Mouse (Mus musculus) forebrain, embryonic 10.5 days (tissue): ENCODE results near the gene Htr2b. TPM values are rescaled to one million over a fixed set of nuclear protein-coding genes. Genes with fewer than 3 reads are reported as not detected.

Experiments
- DNase-seq: peaks from one replicate; pipeline ENCODE4 v3.0.0-alpha.2; 2017; ENCODE audit warnings: low spot score; ENCODE audit errors: extremely low spot score
- H3K27ac ChIP-seq: fragments of 300-500 bp; sonication (generic); 2 replicates; pipeline ENCODE4 v1.5.1; 2016; ENCODE audit warnings: mild to moderate bottlenecking
- H3K27me3 ChIP-seq: fragments of 300-500 bp; sonication (generic); 2 replicates; pipeline ENCODE4 v1.6.1; 2016; ENCODE audit warnings: mild to moderate bottlenecking; ENCODE audit not compliant: poor library complexity, severe bottlenecking
- H3K36me3 ChIP-seq: fragments of 300-500 bp; sonication (generic); replicated peaks from 2 replicates; pipeline ENCODE4 v1.6.1; 2016; ENCODE audit warnings: mild to moderate bottlenecking, moderate library complexity
- H3K4me1 ChIP-seq: fragments of 300-500 bp; sonication (generic); 2 replicates; pipeline ENCODE4 v1.6.1; 2016
- H3K4me3 ChIP-seq: fragments of 300-500 bp; sonication (generic); 2 replicates; pipeline ENCODE4 v1.5.1; 2016; ENCODE audit warnings: mild to moderate bottlenecking, moderate library complexity
- H3K9me3 ChIP-seq: fragments of 300-500 bp; sonication (generic); 2 replicates; pipeline ENCODE4 v1.6.1; 2016; ENCODE audit warnings: mild to moderate bottlenecking, moderate library complexity
- WGBS: fragments of 180-500 bp; shearing (Covaris S2); methylation state at CpG from one replicate; pipeline ENCODE4 v1.1.7; 2016; 5-methylcytosine and 5-hydroxymethylcytosine counted together
- polyA plus RNA-seq: library from polyadenylated mRNA; unstranded; fragments of >200 nt; fragmentation: Nextera tagmentation; extraction: Ambion mirVana; gene quantifications from 2 replicates; pipeline ENCODE4 v1.2.1, GENCODE M21; 2016

The Htr2b gene
- 0.18 and 0.19 TPM in 2 replicates for polyA plus RNA-seq

DNA sequence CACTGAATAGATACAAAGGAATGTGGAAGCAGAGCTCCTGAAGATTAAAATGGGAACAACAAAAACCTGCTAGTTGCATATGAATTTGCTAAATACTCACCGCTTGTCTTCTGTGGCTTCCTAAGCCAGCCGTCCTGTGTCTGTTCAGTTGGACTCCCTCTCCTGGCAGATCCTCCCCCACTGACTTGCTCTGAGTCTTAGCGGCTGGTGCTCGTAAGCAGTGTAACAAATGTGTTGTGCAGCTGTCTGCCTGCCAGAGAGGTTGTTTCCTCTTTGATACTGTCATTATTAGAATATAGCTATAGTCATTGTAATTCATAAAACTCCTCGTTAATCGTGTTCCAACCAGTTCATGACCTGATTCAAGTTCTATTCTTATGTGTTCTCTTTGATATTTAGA, at the start of gene Htr2b:
Gene Htr2b, minus strand, starts transcription at position 192 of the 400 bp plus-strand sequence.
- Histone ChIP-seq H3K4me1 (peaks cover 2% of the 10 kb centered on the region; the same call in 1 of the 2 replicates), H3K4me3 (no peak within 1 kb of the TSS), H3K27ac (no peak within 1 kb of the TSS), H3K27me3 (no peaks in the 10 kb centered on the region), H3K9me3 (no peaks in the 10 kb centered on the region), H3K36me3 (peaks cover 27% of the 10 kb centered on the region)
- WGBS: 82% methylated on average over 6 of the region's 6 CpGs
- DNase-seq: no peak

GRCm38 (mm10) chr1:86161061-86161460, 49.3 kb upstream of the Htr2b start:
- peaks cover 4% of the 10 kb centered on the region; the same call in 1 of the 2 replicates for H3K4me1 ChIP-seq
- H3K4me3 ChIP-seq: no peak overlapping the region
- no peak for DNase-seq
- H3K27ac ChIP-seq: no peak overlapping the region
- H3K36me3 ChIP-seq: peaks cover 76% of the 10 kb centered on the region
- no peaks in the 10 kb centered on the region for H3K9me3 ChIP-seq
- H3K27me3 ChIP-seq: no peaks in the 10 kb centered on the region
- WGBS: 93% methylated on average over 5 of the region's 5 CpGs

GRCm38 (mm10) chr1:86160479-86160878, 48.7 kb upstream of the Htr2b start:
- H3K9me3 ChIP-seq: no peaks in the 10 kb centered on the region
- 98% methylated on average over 5 of the region's 5 CpGs for WGBS
- H3K4me3 ChIP-seq: no peak overlapping the region
- no peaks in the 10 kb centered on the region for H3K27me3 ChIP-seq
- no peak for DNase-seq
- H3K36me3 ChIP-seq: peaks cover 72% of the 10 kb centered on the region
- no peak overlapping the region for H3K27ac ChIP-seq
- H3K4me1 ChIP-seq: peaks cover 10% of the 10 kb centered on the region

DNA sequence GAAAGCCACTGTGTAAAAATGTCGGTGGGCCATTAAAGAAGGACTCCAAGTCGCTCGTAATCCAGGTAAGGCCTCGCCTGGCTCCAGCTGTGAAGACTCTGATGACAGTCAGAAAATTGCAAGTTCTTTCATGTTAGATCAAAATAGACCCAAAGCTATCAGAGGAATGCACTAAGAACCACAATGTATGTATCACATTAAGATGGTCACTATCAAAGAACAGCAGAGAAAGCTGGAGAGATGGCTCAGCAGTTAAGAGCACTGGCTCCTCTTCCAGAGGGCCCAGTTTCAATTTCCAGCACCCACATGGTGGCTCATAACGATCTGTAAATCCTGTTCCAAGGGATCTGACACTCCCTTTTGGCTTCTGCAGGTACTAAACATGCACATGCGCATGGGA, 48.3 kb upstream of the Htr2b start:
- DNase-seq: no peak
- Histone ChIP-seq H3K4me1 (peaks cover 14% of the 10 kb centered on the region), H3K4me3 (no peak overlapping the region), H3K9me3 (no peaks in the 10 kb centered on the region), H3K27ac (no peak overlapping the region), H3K27me3 (no peaks in the 10 kb centered on the region), H3K36me3 (peaks cover 67% of the 10 kb centered on the region)
- WGBS: 93% methylated on average over 6 of the region's 6 CpGs

DNA sequence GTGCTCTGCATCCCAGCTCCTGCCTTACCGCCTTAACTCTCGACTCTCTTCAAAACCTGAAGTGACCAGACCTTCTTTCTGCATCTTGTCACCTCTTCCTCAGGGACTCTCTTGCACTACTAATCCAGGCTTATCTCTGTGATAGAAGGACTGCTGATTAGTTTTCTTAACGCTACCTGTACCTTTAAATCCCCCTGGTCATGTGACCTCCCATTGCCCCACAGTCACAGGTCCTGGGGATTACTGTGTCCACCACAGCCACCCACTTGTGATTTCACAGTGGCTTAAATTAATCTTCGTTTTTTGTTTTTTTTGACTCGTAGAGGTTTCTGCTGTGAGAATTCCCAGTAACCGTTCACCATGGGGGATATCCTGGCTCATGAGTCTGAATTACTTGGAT, 44.8 kb upstream of the Htr2b start:
- peaks cover 35% of the 10 kb centered on the region for H3K36me3 ChIP-seq
- H3K9me3 ChIP-seq: no peaks in the 10 kb centered on the region
- H3K27ac ChIP-seq: no peak overlapping the region
- H3K4me3 ChIP-seq: no peak overlapping the region
- WGBS: 87% methylated on average over 6 of the region's 6 CpGs
- no peak for DNase-seq
- H3K27me3 ChIP-seq: no peaks in the 10 kb centered on the region
- H3K4me1 ChIP-seq: peaks cover 22% of the 10 kb centered on the region

GRCm38 (mm10) chr1:86156075-86156474, 44.3 kb upstream of the Htr2b start:
- 88% methylated on average over 3 of the region's 3 CpGs for WGBS
- H3K27ac ChIP-seq: no peak overlapping the region
- 0 out of 2 replicates have a peak overlapping the region, but pooled peaks have one; percentile 88 for H3K4me3 ChIP-seq

GRCm38 (mm10) chr1:86154824-86155164, 43.0 kb upstream of the Htr2b start:
- WGBS: 2% methylated on average over 18 of the region's 18 CpGs
- Histone ChIP-seq H3K27ac (peak overlapping the region; percentile 85), H3K9me3 (no peaks in the 10 kb centered on the region), H3K27me3 (no peaks in the 10 kb centered on the region), H3K4me3 (peak overlapping the region; percentile 88), H3K36me3 (peaks cover 17% of the 10 kb centered on the region), H3K4me1 (peaks cover 22% of the 10 kb centered on the region)
- no peak for DNase-seq

More at GRCm38 (mm10) chr1:86156075-86156474, 44.3 kb upstream of the Htr2b start:
- DNase-seq: no peak
- H3K9me3 ChIP-seq: no peaks in the 10 kb centered on the region
- H3K27me3 ChIP-seq: no peaks in the 10 kb centered on the region
- peaks cover 22% of the 10 kb centered on the region for H3K4me1 ChIP-seq
- H3K36me3 ChIP-seq: peaks cover 30% of the 10 kb centered on the region

- Histone ChIP-seq H3K27me3 (no peaks in the 10 kb centered on the region), H3K9me3 (no peaks in the 10 kb centered on the region), H3K27ac (peak within 1 kb of the TSS; percentile 85)
These were observed 42.5 kb upstream of the Htr2b start, which contains the start of gene Armc9 for GRCm38 (mm10) chr1:86154133-86154823. Armc9 (plus strand) TSS chr1:86154780.

DNA sequence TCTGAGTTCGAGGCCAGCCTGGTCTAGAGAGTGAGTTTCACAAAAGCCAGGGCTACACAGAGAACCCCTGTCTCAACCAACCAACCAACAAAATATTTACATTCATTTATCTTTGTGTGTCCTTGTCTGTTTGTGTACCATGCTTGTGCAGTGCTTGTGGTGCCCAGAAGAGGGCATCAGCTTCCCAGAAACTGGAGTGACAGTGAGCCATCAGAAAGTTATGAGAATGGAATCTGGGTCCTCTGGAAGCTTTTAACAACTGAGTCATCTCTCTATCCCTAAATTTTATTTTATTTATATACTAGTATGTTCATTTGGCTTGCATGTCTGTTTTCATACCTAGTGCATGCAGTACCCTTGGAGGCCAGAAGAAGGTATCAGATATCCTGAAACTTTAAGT, 40.8 kb upstream of the Htr2b start:
- Histone ChIP-seq H3K4me3 (no peak overlapping the region), H3K36me3 (peaks cover 6% of the 10 kb centered on the region), H3K9me3 (no peaks in the 10 kb centered on the region), H3K27me3 (no peaks in the 10 kb centered on the region), H3K27ac (no peak overlapping the region), H3K4me1 (peaks cover 22% of the 10 kb centered on the region)
- no peak for DNase-seq
- WGBS: 74% methylated on average over 1 of the region's 1 CpGs

More at GRCm38 (mm10) chr1:86154133-86154823, 42.5 kb upstream of the Htr2b start, which contains the start of gene Armc9:
- Histone ChIP-seq H3K4me3 (peak within 1 kb of the TSS; percentile 88), H3K4me1 (peaks cover 22% of the 10 kb centered on the region), H3K36me3 (peaks cover 12% of the 10 kb centered on the region)
- 3% methylated on average over 40 of the region's 40 CpGs for WGBS
- DNase-seq: peak; percentile 96

GRCm38 (mm10) chr1:86151376-86151775, 39.6 kb upstream of the Htr2b start:
- no peak overlapping the region for H3K4me3 ChIP-seq
- peaks cover 22% of the 10 kb centered on the region for H3K4me1 ChIP-seq
- no peak overlapping the region for H3K27ac ChIP-seq
- no peaks in the 10 kb centered on the region for H3K36me3 ChIP-seq
- no peaks in the 10 kb centered on the region for H3K9me3 ChIP-seq
- 87% methylated on average over 7 of the region's 7 CpGs for WGBS
- DNase-seq: no peak
- no peaks in the 10 kb centered on the region for H3K27me3 ChIP-seq

GRCm38 (mm10) chr1:86150929-86151328, 39.2 kb upstream of the Htr2b start:
- Histone ChIP-seq H3K27me3 (no peaks in the 10 kb centered on the region), H3K9me3 (no peaks in the 10 kb centered on the region), H3K36me3 (no peaks in the 10 kb centered on the region), H3K27ac (no peak overlapping the region), H3K4me3 (no peak overlapping the region), H3K4me1 (peaks cover 17% of the 10 kb centered on the region)
- 87% methylated on average over 6 of the region's 6 CpGs for WGBS
- DNase-seq: no peak

GRCm38 (mm10) chr1:86148161-86148560, 36.4 kb upstream of the Htr2b start:
- H3K4me3 ChIP-seq: no peak overlapping the region
- no peak overlapping the region for H3K27ac ChIP-seq
- H3K36me3 ChIP-seq: 0 out of 2 replicates have a peak, but pooled peaks cover 2% of the 10 kb centered on the region
- WGBS: 93% methylated on average over 9 of the region's 9 CpGs
- H3K27me3 ChIP-seq: no peaks in the 10 kb centered on the region
- H3K4me1 ChIP-seq: no peaks in the 10 kb centered on the region
- no peaks in the 10 kb centered on the region for H3K9me3 ChIP-seq
- no peak for DNase-seq

- Histone ChIP-seq H3K27ac (no peak overlapping the region), H3K9me3 (no peaks in the 10 kb centered on the region), H3K4me1 (no peaks in the 10 kb centered on the region), H3K36me3 (peaks cover 8% of the 10 kb centered on the region), H3K27me3 (no peaks in the 10 kb centered on the region), H3K4me3 (no peak overlapping the region)
- DNase-seq: no peak
- 79% methylated on average over 5 of the region's 5 CpGs for WGBS
These were observed 35.8 kb upstream of the Htr2b start for GRCm38 (mm10) chr1:86147557-86147956.
